Mouse (Mus musculus): ENCODE results near the gene D10Jhu81e.

DNA sequence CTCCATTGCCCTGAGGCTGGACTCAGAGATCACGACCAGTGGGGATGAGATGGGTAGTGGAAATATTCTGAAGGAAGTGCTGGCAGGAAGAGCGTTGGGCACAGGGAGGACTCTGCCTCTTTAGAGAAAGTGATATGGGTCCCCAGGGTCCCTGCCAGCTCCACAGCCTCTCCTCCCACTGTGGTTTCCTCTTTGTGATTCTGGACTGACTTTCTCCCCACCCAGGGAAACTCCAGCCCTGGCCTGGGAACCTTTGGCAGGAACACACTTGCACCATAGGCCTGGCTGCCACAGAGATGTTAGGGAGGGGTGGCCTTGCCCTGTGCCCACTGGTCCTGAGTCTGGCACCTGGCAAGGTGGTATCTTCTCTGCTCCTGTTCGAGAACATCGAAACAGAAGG is 39.6 kb downstream of the D10Jhu81e start:
- TF ChIP-seq MAFK (IDR thresholded peaks at IDR 0.05; ENCODE audit: borderline replicate concordance, low read depth, low read length) (no peak), MYB (IDR thresholded peaks at IDR 0.05; ENCODE audit: low read depth, low read length) (no peak), CTCF (IDR thresholded peaks at IDR 0.05 in 2 of 3, conservative IDR thresholded peaks at IDR 0.05 in 1 of 3; ENCODE audit: control insufficient read depth in 1 of 3, insufficient read depth in 1 of 3, low read depth in 2 of 3, low read length in 3 of 3, poor library complexity in 1 of 3, severe bottlenecking in 1 of 3) (no peak), EP300 (IDR thresholded peaks at IDR 0.05; ENCODE audit: low read depth in 1 of 2, low read length in 2 of 2) (no peak), POLR2A (IDR thresholded peaks at IDR 0.05; ENCODE audit: control insufficient read depth in 1 of 2, insufficient read depth in 1 of 2, low read depth in 1 of 2, low read length in 2 of 2, poor library complexity in 1 of 2) (no peak), SIN3A (IDR thresholded peaks at IDR 0.05; ENCODE audit: low read length) (no peak), ZKSCAN1 (IDR thresholded peaks at IDR 0.05; ENCODE audit: low read depth, low read length) (no peak), USF1 (IDR thresholded peaks at IDR 0.05; ENCODE audit: low read depth, low read length) (no peak), CHD1 (IDR thresholded peaks at IDR 0.05; ENCODE audit: low read depth, low read length) (no peak), NELFE (IDR thresholded peaks at IDR 0.05; ENCODE audit: low read depth, low read length) (no peak), ZNF384 (IDR thresholded peaks at IDR 0.05; ENCODE audit: low read depth, low read length) (no peak), ETS1 (IDR thresholded peaks at IDR 0.05; ENCODE audit: low read depth, low read length) (no peak), MYC (IDR thresholded peaks at IDR 0.05; ENCODE audit: low read depth, low read length) (no peak)
